Mouse (Mus musculus) neural tube, embryonic 11.5 days (tissue): Measurements from ENCODE around the gene Cdh18. TPM values are rescaled to one million over a fixed set of nuclear protein-coding genes. Genes with fewer than 3 reads are reported as not detected.
"Not testable (repeated sequence)": the region's sequence is repeated elsewhere in the genome, so short reads cannot be mapped to it uniquely, and the experiment has no call there.

ENCODE experiments used
- ATAC-seq: fragments of 200-750 bp; cut with Nextera tagmentation; 2 replicates; pipeline ENCODE4 v1.8.0; 2017; ENCODE audit warnings: moderate number of reproducible peaks, mild to moderate bottlenecking, moderate TSS enrichment, moderate library complexity; ENCODE audit not compliant: insufficient read depth, low FRiP score, low TSS enrichment
- DNase-seq: peaks from one replicate; pipeline ENCODE4 v3.0.0-alpha.2; 2015; ENCODE audit warnings: low spot score
- H3K27ac ChIP-seq: fragments of 300-500 bp; sonication (generic); 2 replicates; pipeline ENCODE4 v1.5.1; 2014; ENCODE audit warnings: low read depth, mild to moderate bottlenecking, low read length
- H3K27me3 ChIP-seq: fragments of 300-500 bp; sonication (generic); 2 replicates; pipeline ENCODE4 v1.6.1; 2014; ENCODE audit warnings: mild to moderate bottlenecking, low read length, mixed read lengths; ENCODE audit not compliant: control insufficient read depth, insufficient read depth
- H3K36me3 ChIP-seq: fragments of 300-500 bp; sonication (generic); 2 replicates; pipeline ENCODE4 v1.6.1; 2014; ENCODE audit warnings: mild to moderate bottlenecking, low read length, moderate library complexity, mixed read lengths; ENCODE audit not compliant: control insufficient read depth, insufficient read depth
- H3K4me1 ChIP-seq: fragments of 300-500 bp; sonication (generic); 2 replicates; pipeline ENCODE4 v1.6.1; 2014; ENCODE audit warnings: low read length, mixed read lengths; ENCODE audit not compliant: control insufficient read depth, insufficient read depth
- H3K4me2 ChIP-seq: fragments of 300-500 bp; sonication (generic); 2 replicates; pipeline ENCODE4 v1.6.1; 2014; ENCODE audit warnings: low read depth, mild to moderate bottlenecking, moderate library complexity
- H3K4me3 ChIP-seq: fragments of 300-500 bp; sonication (generic); 2 replicates; pipeline ENCODE4 v1.5.1; 2014; ENCODE audit warnings: low read depth, low read length
- H3K9ac ChIP-seq: fragments of 300-500 bp; sonication (generic); 2 replicates; pipeline ENCODE4 v1.6.1; 2014; ENCODE audit warnings: mild to moderate bottlenecking, low read length
- H3K9me3 ChIP-seq: fragments of 300-500 bp; sonication (generic); 2 replicates; pipeline ENCODE4 v1.6.1; 2016; ENCODE audit warnings: low read length; ENCODE audit not compliant: control insufficient read depth
- WGBS: fragments of 180-500 bp; shearing (Covaris S2); extraction: QIAGEN DNeasy Blood & Tissue Kit; methylation state at CpG from one replicate; pipeline ENCODE4 v1.1.7; 2014; 5-methylcytosine and 5-hydroxymethylcytosine counted together
- polyA plus RNA-seq: library from polyadenylated mRNA; unstranded; fragments of >200 nt; fragmentation: Nextera tagmentation; extraction: Ambion mirVana; gene quantifications from 2 replicates; pipeline ENCODE4 v1.2.1, GENCODE M21; 2014

The Cdh18 gene
- polyA plus RNA-seq, 1 experiment from 2014 or later = 0.99 TPM

DNA sequence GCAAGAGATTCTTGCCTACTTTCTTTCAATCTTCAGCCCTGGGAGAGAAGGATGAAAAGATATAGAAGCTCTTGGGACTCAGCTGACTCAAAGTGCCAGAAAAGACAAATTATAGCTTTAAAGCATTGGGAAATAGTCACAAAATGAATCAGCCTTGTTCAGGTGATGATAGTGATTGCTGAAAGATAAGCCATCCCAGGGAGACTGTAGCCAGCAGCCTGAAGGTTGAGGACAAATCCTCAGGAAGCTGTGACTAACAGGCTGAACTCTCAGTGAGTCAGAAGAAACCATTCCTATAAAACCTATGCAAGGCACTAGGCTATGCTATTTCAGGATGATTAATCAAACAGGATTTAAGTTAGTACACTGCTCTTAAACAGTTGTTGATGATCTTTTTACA lies 184.2 kb downstream of the Cdh18 start:
- ATAC-seq (no peak), DNase-seq (no peak)
- Histone ChIP-seq H3K9me3 (no peaks in the 10 kb centered on the region), H3K36me3 (no peaks in the 10 kb centered on the region), H3K4me1 (no peaks in the 10 kb centered on the region), H3K4me3 (no peak overlapping the region), H3K27ac (no peak overlapping the region), H3K9ac (no peak overlapping the region), H3K27me3 (no peaks in the 10 kb centered on the region), H3K4me2 (no peak overlapping the region)

DNA sequence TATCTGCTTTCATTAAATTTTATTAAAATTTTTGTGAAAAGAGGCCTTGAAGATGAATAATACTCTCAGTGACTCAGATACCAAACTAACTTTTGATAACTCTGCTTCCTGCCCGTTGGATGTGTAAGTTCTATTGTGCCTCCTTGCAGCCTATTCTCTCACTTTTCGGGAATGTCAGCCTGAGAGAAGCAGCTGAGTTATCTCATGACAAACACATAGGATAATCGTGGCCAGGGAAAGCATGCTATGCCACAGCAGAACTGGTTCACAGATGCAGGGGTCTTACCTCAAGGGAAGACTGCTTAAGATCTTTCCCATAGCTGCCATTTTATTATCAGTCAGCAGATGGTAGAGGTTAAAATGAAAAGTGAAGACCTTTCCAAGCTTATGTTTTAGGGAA lies 187.3 kb downstream of the Cdh18 start:
- H3K4me3 ChIP-seq = no peak overlapping the region
- H3K27ac ChIP-seq = no peak overlapping the region
- no peak overlapping the region for H3K9ac ChIP-seq
- H3K4me2 ChIP-seq = no peak overlapping the region
- WGBS = 85% methylated on average over 3 of the region's 3 CpGs
- DNase-seq (no peak), ATAC-seq (no peak)
- H3K27me3 ChIP-seq = no peaks in the 10 kb centered on the region
- H3K36me3 ChIP-seq = no peaks in the 10 kb centered on the region
- no peaks in the 10 kb centered on the region for H3K4me1 ChIP-seq
- H3K9me3 ChIP-seq = no peaks in the 10 kb centered on the region

DNA sequence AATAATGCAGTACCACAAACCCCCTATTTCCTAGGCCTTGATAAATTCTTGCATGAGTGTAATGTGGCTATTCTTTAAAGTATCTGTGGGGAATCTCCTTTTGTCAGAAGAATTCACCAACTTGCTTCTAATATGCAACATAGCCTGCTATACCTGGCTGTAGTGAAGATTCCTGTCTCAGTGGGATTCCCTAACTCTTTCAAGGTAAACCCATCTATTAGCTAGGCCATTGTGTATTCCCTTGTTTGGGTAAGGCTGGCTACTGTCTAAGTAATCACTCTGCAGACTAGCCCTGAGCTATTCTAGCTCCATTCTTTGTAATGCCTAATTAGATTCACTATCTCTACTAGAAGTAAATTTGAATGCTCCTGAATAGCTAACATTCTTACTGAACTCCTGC lies 212.4 kb downstream of the Cdh18 start:
- H3K9ac ChIP-seq, H3K27me3 ChIP-seq, ATAC-seq, H3K4me3 ChIP-seq, H3K27ac ChIP-seq, H3K4me1 ChIP-seq, H3K4me2 ChIP-seq, H3K36me3 ChIP-seq, H3K9me3 ChIP-seq, DNase-seq: not testable (repeated sequence)

DNA sequence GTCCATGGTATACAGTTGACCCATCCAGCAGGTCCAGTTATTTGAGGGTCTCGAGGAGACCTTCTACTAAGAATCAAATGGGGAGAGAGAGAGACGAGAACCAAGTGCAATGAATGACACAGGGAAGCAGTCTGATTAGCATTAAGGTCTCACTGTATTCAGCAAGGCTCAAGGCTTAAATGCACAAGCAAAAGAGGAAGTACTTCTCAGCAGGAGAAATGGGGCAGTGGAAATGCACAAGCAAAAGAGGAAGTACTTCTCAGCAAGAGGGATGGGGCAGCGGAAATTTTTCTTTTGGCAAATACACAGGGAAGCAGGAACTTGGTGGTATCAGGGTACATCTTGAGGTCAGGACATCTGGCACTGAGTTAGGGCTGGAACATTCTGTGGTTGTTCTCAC lies 217.8 kb downstream of the Cdh18 start:
- not testable (repeated sequence) for H3K9me3 ChIP-seq, DNase-seq, H3K9ac ChIP-seq, H3K36me3 ChIP-seq, H3K27ac ChIP-seq, H3K4me1 ChIP-seq, ATAC-seq, H3K4me2 ChIP-seq, H3K27me3 ChIP-seq, H3K4me3 ChIP-seq
- 92% methylated on average over 3 of the region's 3 CpGs for WGBS

DNA sequence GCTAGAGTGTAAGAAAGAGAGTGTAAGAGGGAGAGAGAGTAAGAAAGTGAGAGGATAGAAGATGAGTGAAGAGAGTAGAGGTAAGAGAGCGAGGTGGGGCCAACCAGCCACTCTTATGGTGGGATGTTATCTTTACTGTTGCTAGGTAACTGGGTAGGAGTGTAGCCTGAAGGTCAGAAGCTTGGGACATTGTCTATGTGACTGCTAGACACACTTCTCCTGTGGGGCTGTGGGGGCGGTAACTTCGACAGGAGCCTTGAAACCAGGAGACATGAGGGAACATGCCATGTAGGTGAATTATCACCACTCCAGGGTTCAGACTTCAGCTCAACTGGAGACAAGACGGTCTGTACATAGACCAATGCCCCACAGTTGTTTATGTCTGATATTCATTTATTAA lies 227.5 kb downstream of the Cdh18 start:
- Histone ChIP-seq H3K27me3 (no peaks in the 10 kb centered on the region), H3K27ac (no peak overlapping the region), H3K4me3 (no peak overlapping the region), H3K36me3 (no peaks in the 10 kb centered on the region), H3K4me1 (no peaks in the 10 kb centered on the region), H3K9ac (no peak overlapping the region), H3K9me3 (no peaks in the 10 kb centered on the region), H3K4me2 (no peak overlapping the region)
- no peak for DNase-seq
- 87% methylated on average over 4 of the region's 4 CpGs for WGBS
- no peak for ATAC-seq

DNA sequence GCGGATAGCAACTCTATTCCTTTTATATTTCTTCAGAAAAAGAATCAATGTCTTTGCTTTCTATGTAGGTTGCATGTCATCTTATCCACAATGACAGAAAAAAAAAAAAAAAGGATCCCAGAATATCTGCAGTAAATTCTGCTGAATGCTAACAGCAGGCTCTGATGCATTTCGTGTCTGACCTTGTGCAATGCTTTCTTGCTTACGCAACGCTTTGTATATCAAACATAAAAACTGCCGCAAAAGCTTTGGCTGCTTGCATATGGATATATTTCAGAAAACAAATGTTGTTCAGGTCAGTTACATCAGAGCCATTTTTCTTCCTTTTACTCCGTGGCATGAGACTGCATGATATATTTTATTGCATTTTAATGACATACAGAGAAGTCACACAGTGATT lies 240.9 kb downstream of the Cdh18 start:
- no peaks in the 10 kb centered on the region for H3K27me3 ChIP-seq
- WGBS = 76% methylated on average over 6 of the region's 6 CpGs

DNA sequence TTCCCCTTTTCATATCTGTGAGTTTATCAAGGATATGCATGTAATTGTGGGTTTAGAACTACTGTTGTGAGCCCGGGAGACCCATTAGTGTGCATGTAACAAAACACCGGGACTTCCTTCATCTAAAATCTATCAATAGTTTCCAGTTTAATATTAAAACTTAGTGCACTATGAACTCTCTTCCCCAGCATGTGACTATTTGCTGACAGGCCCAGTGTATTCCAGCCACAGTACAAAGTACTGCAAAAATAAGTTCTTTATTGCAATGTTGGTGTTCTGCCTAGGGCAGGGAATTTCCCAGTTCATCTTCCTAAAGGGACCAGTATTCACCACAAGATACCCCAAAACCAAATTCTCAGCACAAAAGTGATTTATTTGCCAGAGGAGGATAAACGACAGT lies 243.0 kb downstream of the Cdh18 start:
- Histone ChIP-seq H3K4me2 (no peak overlapping the region), H3K9me3 (no peaks in the 10 kb centered on the region), H3K4me3 (no peak overlapping the region), H3K4me1 (no peaks in the 10 kb centered on the region), H3K27ac (no peak overlapping the region), H3K27me3 (no peaks in the 10 kb centered on the region), H3K36me3 (no peaks in the 10 kb centered on the region), H3K9ac (no peak overlapping the region)
- WGBS = 88% methylated on average over 3 of the region's 3 CpGs
- ATAC-seq (no peak), DNase-seq (no peak)

More for the DNA sequence above, 240.9 kb downstream of the Cdh18 start:
- DNase-seq = no peak
- Histone ChIP-seq H3K27ac (no peak overlapping the region), H3K9me3 (no peaks in the 10 kb centered on the region), H3K9ac (no peak overlapping the region), H3K4me2 (no peak overlapping the region), H3K4me3 (no peak overlapping the region), H3K4me1 (no peaks in the 10 kb centered on the region), H3K36me3 (no peaks in the 10 kb centered on the region)
- ATAC-seq = no peak

DNA sequence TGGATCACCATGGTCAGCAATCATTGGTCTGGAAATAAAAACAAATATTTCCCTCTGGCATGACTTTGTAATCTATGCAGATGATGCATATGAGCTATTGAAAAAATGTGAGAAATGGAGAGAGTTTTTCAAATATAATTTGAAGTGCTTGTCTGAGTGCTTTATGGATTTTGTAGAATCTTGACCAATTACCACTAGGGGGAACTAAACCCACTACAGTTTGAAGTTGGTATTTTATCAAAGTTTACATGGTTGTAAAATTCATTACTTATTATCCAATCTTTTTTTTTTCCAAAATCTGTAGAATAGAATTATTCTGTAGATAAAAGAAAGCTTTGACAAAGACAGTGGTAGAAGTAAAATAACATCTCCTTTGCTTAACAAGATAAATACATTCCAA lies 284.3 kb downstream of the Cdh18 start:
- no peak for ATAC-seq
- Histone ChIP-seq H3K36me3 (no peaks in the 10 kb centered on the region), H3K9ac (no peak overlapping the region), H3K9me3 (no peaks in the 10 kb centered on the region), H3K4me2 (no peak overlapping the region), H3K27me3 (no peaks in the 10 kb centered on the region), H3K4me1 (no peaks in the 10 kb centered on the region), H3K4me3 (no peak overlapping the region), H3K27ac (no peak overlapping the region)
- DNase-seq = no peak

DNA sequence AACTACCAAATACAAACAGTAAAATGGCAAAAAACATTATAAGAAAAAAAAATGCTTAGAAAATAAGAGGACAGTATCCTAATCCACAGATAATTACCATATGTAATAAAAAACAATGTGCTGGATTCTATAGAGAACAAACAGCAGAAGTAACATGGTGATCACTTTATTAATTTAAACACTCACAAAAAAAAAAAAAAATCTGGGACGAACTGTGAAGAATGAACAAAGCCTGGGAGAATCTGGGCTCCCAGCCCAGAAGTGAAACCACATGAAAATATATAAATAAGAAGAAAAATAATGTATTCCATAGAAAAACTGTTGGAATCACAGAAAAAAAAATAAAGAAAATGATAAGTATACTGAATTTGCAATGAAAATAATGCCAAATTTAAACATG lies 288.4 kb downstream of the Cdh18 start:
- no peak overlapping the region for H3K4me3 ChIP-seq
- H3K36me3 ChIP-seq = no peaks in the 10 kb centered on the region
- DNase-seq (no peak), ATAC-seq (no peak)
- H3K9me3 ChIP-seq = no peaks in the 10 kb centered on the region
- H3K4me1 ChIP-seq = no peaks in the 10 kb centered on the region
- H3K27me3 ChIP-seq = no peaks in the 10 kb centered on the region
- no peak overlapping the region for H3K4me2 ChIP-seq
- H3K9ac ChIP-seq = no peak overlapping the region
- 86% methylated on average over 1 of the region's 1 CpGs for WGBS
- H3K27ac ChIP-seq = no peak overlapping the region
